Comparison of ENCODE assay signal across 8 mouse cellular contexts in the genomic region with DNA sequence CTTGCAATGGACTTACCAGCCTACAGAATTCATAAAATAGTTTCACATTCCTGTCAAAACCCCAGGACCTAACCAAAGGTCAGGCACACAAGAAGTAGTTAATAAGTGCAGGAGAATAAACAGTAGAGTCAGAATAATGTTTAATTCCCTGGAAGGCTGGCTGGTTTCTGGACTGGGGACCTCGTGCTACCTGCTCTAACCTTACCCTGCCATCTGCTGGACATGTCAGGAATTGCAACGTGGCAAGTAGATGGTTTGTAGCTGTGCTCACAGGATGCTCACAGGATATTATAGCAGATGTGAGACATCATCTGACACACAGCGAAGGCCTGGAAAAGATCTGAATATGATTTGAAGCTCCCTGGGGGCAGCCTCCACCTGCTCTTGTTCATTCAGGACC. TPM values are rescaled to one million over a fixed set of nuclear protein-coding genes. Genes with fewer than 3 reads are reported as not detected.
A peak's percentile ranks its signal among the peaks of the same experiment; 100 is the strongest.
DNase-seq lines count a peak whose midpoint lies in the region; ATAC-seq and TF ChIP-seq lines count a peak whose summit lies in the region.

No protein-coding gene starts in this region.

- H3K27ac ChIP-seq in cerebellum, adult 2 months (ENCODE audit: insufficient read depth, low read length): no peak overlapping the region

- TF ChIP-seq CTCF in cerebellum, adult 2 months (IDR thresholded peaks at IDR 0.05; ENCODE audit: borderline replicate concordance, insufficient read depth, low read depth, low read length): peak; percentile 96

- H3K27me3 ChIP-seq in cerebellum, adult 2 months (ENCODE audit: control insufficient read depth, insufficient read depth, low read length): no peaks in the 10 kb centered on the region

- H3K4me1 ChIP-seq in cerebellum, adult 2 months (ENCODE audit: control insufficient read depth, insufficient read depth, low read length): peaks cover 9% of the 10 kb centered on the region

- DNase-seq in ZHBTc4 (ENCODE audit: low read depth, low spot score): peak; percentile 78
- DNase-seq in cerebellum, adult 2 months: peak; percentile 58 to 80
- peak; percentile 76 to 96 for DNase-seq in frontal cortex, adult 2 months (ENCODE audit: extremely low spot score in 1 of 2, low spot score in 1 of 2)
- peak; percentile 90 to 93 for DNase-seq in left cerebral cortex, adult 18-20 months (ENCODE audit: low spot score in 2 of 2)
- peak; percentile 89 for DNase-seq in mesoderm, embryonic 11.5 days (ENCODE audit: low read depth, low spot score)
- DNase-seq in skeletal muscle tissue, adult 2 months (ENCODE audit: low read depth, low spot score): peak; percentile 82
- DNase-seq in yolk sac, embryonic 10.5 days (ENCODE audit: low spot score): peak; percentile 77

- WGBS in cerebellum, adult 2 months: 2% methylated on average over 3 of the region's 3 CpGs

- ATAC-seq in inflammation-experienced regulatory T-cells, adult 6 months: peak; percentile 61

- TF ChIP-seq POLR2A in cerebellum, adult 2 months (IDR thresholded peaks at IDR 0.05; ENCODE audit: borderline replicate concordance, insufficient read depth, low read length): no peak

- no peak overlapping the region for H3K4me3 ChIP-seq in cerebellum, adult 2 months (replicated peaks; ENCODE audit: insufficient read depth, low read depth, low read length)

RNA-seq across cellular contexts. Expression of a gene that starts 7.3 kb away (rescaled TPM):
- 2.1 and 2.7 TPM in 2 replicates for polyA plus RNA-seq in cerebellum, adult 2 months (2012; rRNA removed)
- 7.6 TPM in 2 replicates for polyA plus RNA-seq in frontal cortex, adult 2 months (2012; rRNA removed)
- 10 to 100 TPM; 22.5 to 68.5 (median 47.2) TPM for polyA plus RNA-seq in inflammation-experienced regulatory T-cells, adult 6 months (2017; shearing (Covaris generic))
- total RNA-seq in left cerebral cortex, adult 18-20 months (2021): 1 to 10 TPM; 3.2 to 3.5 TPM

RNA-seq across cellular contexts. Expression of a gene that starts 37.7 kb away (rescaled TPM):
- polyA plus RNA-seq in cerebellum, adult 2 months (2012; rRNA removed): 2.7 and 4.1 TPM in 2 replicates
- 4.6 and 7.1 TPM in 2 replicates for polyA plus RNA-seq in frontal cortex, adult 2 months (2012; rRNA removed)
- not detected for polyA plus RNA-seq in inflammation-experienced regulatory T-cells, adult 6 months (2017; shearing (Covaris generic))
- total RNA-seq in left cerebral cortex, adult 18-20 months (2021): 1 to 10 TPM; 2.9 to 4.6 TPM

RNA-seq across cellular contexts. Expression of a gene that starts 40.0 kb away (rescaled TPM):
- polyA plus RNA-seq in cerebellum, adult 2 months (2012; rRNA removed): 10.6 and 11.6 TPM in 2 replicates
- 23.6 and 24.4 TPM in 2 replicates for polyA plus RNA-seq in frontal cortex, adult 2 months (2012; rRNA removed)
- 1 to 10 TPM; 1.3 to 2.3 (median 1.9) TPM for polyA plus RNA-seq in inflammation-experienced regulatory T-cells, adult 6 months (2017; shearing (Covaris generic))
- total RNA-seq in left cerebral cortex, adult 18-20 months (2021): 10 to 100 TPM; 32.7 to 38.9 TPM

RNA-seq across cellular contexts. Expression of a gene that starts 59.1 kb away (rescaled TPM):
- 2.3 and 3.2 TPM in 2 replicates for polyA plus RNA-seq in cerebellum, adult 2 months (2012; rRNA removed)
- polyA plus RNA-seq in frontal cortex, adult 2 months (2012; rRNA removed): 1.00 and 1.6 TPM in 2 replicates
- 1 to 10 TPM in 2 of 3 experiments, not detected in 1; 1.1 TPM for polyA plus RNA-seq in inflammation-experienced regulatory T-cells, adult 6 months (2017; shearing (Covaris generic))
- 1 to 10 TPM; 3.0 to 3.9 TPM for total RNA-seq in left cerebral cortex, adult 18-20 months (2021)
